Mouse (Mus musculus) forebrain, embryonic 11.5 days (tissue): ENCODE data around the gene Avpi1. TPM values are rescaled to one million over a fixed set of nuclear protein-coding genes. Genes with fewer than 3 reads are reported as not detected.

Experiments used
- ATAC-seq: fragments of 200-750 bp; cut with Nextera tagmentation; replicated peaks from 2 replicates; pipeline ENCODE4 v1.8.0; 2017; ENCODE audit warnings: moderate TSS enrichment; ENCODE audit not compliant: low FRiP score
- DNase-seq: peaks from one replicate; pipeline ENCODE4 v3.0.0-alpha.2; 2017; ENCODE audit warnings: low spot score
- H3K27ac ChIP-seq: fragments of 300-500 bp; sonication (generic); 2 replicates; pipeline ENCODE4 v1.5.1; 2014; ENCODE audit warnings: low read depth, low read length
- H3K27me3 ChIP-seq: fragments of 300-500 bp; sonication (generic); 2 replicates; pipeline ENCODE4 v1.6.1; 2014; ENCODE audit warnings: mild to moderate bottlenecking, low read length, mixed read lengths; ENCODE audit not compliant: control insufficient read depth, insufficient read depth
- H3K36me3 ChIP-seq: fragments of 300-500 bp; sonication (generic); 2 replicates; pipeline ENCODE4 v1.6.1; 2014; ENCODE audit warnings: mild to moderate bottlenecking, low read length, moderate library complexity, mixed read lengths; ENCODE audit not compliant: control insufficient read depth, insufficient read depth
- H3K4me1 ChIP-seq: fragments of 300-500 bp; sonication (generic); replicated peaks from 2 replicates; pipeline ENCODE4 v1.6.1; 2014; ENCODE audit warnings: low read length, mixed read lengths; ENCODE audit not compliant: control insufficient read depth, insufficient read depth
- H3K4me2 ChIP-seq: fragments of 300-500 bp; sonication (generic); 2 replicates; pipeline ENCODE4 v1.6.1; 2014; ENCODE audit warnings: low read depth, mild to moderate bottlenecking, low read length, moderate library complexity, mixed read lengths; ENCODE audit not compliant: severe bottlenecking
- H3K4me3 ChIP-seq: fragments of 300-500 bp; sonication (generic); 2 replicates; pipeline ENCODE4 v1.5.1; 2014; ENCODE audit warnings: low read depth, low read length
- H3K9ac ChIP-seq: fragments of 300-500 bp; sonication (generic); 2 replicates; pipeline ENCODE4 v1.6.1; 2014; ENCODE audit warnings: low read length
- H3K9me3 ChIP-seq: fragments of 300-500 bp; sonication (generic); 2 replicates; pipeline ENCODE4 v1.6.1; 2016; ENCODE audit warnings: low read length, mixed read lengths; ENCODE audit not compliant: control insufficient read depth
- WGBS: fragments of 180-500 bp; shearing (Covaris S2); extraction: QIAGEN DNeasy Blood & Tissue Kit; methylation state at CpG from one replicate; pipeline ENCODE4 v1.1.7; 2014; 5-methylcytosine and 5-hydroxymethylcytosine counted together
- polyA plus RNA-seq: library from polyadenylated mRNA; unstranded; fragments of >200 nt; fragmentation: Nextera tagmentation; extraction: Ambion mirVana; gene quantifications from 2 replicates; pipeline ENCODE4 v1.2.1, GENCODE M21; 2014

Gene Avpi1
- polyA plus RNA-seq, 1 experiment from 2014 or later: 16.3 TPM

GRCm38 (mm10) chr19:42146276-42147010, 17.6 kb upstream of the Avpi1 start:
- Histone ChIP-seq H3K36me3 (no peaks in the 10 kb centered on the region), H3K9ac (no peak overlapping the region; the same call in 1 of the 2 replicates), H3K27ac (no peak overlapping the region), H3K4me3 (no peak overlapping the region), H3K4me1 (0 out of 2 replicates have a peak, but pooled peaks cover 3% of the 10 kb centered on the region), H3K27me3 (peaks cover 14% of the 10 kb centered on the region), H3K9me3 (no peaks in the 10 kb centered on the region), H3K4me2 (no peak overlapping the region; the same call in 1 of the 2 replicates)
- WGBS: 91% methylated on average over 9 of the region's 9 CpGs
- ATAC-seq (no peak), DNase-seq (no peak)

- DNase-seq (no peak), ATAC-seq (no peak)
- H3K27ac ChIP-seq: no peak overlapping the region
- H3K4me2 ChIP-seq: no peak overlapping the region
- 95% methylated on average over 2 of the region's 2 CpGs for WGBS
- 0 out of 2 replicates have a peak, but pooled peaks cover 3% of the 10 kb centered on the region for H3K4me1 ChIP-seq
- H3K27me3 ChIP-seq: peaks cover 14% of the 10 kb centered on the region
- H3K36me3 ChIP-seq: no peaks in the 10 kb centered on the region
- H3K4me3 ChIP-seq: no peak overlapping the region
- no peak overlapping the region for H3K9ac ChIP-seq
- H3K9me3 ChIP-seq: no peaks in the 10 kb centered on the region
These were observed 16.9 kb upstream of the Avpi1 start for GRCm38 (mm10) chr19:42145731-42146130.

- DNase-seq (no peak), ATAC-seq (no peak)
- no peak overlapping the region for H3K4me2 ChIP-seq
- 0 out of 2 replicates have a peak, but pooled peaks cover 3% of the 10 kb centered on the region for H3K4me1 ChIP-seq
- H3K36me3 ChIP-seq: no peaks in the 10 kb centered on the region
- no peak overlapping the region for H3K4me3 ChIP-seq
- no peaks in the 10 kb centered on the region for H3K9me3 ChIP-seq
- 73% methylated on average over 4 of the region's 4 CpGs for WGBS
- peaks cover 14% of the 10 kb centered on the region for H3K27me3 ChIP-seq
- H3K27ac ChIP-seq: no peak overlapping the region
- no peak overlapping the region for H3K9ac ChIP-seq
These were observed 16.4 kb upstream of the Avpi1 start for GRCm38 (mm10) chr19:42145210-42145609.

GRCm38 (mm10) chr19:42144541-42145167, 15.8 kb upstream of the Avpi1 start:
- 28% methylated on average over 8 of the region's 8 CpGs for WGBS
- Histone ChIP-seq H3K4me1 (0 out of 2 replicates have a peak, but pooled peaks cover 3% of the 10 kb centered on the region), H3K4me3 (no peak overlapping the region), H3K36me3 (no peaks in the 10 kb centered on the region), H3K9ac (no peak overlapping the region), H3K9me3 (no peaks in the 10 kb centered on the region), H3K27me3 (peaks cover 14% of the 10 kb centered on the region), H3K27ac (no peak overlapping the region), H3K4me2 (no peak overlapping the region)
- no peak for ATAC-seq
- peak; percentile 89 for DNase-seq

GRCm38 (mm10) chr19:42144067-42144466, 15.2 kb upstream of the Avpi1 start:
- WGBS: 60% methylated on average over 6 of the region's 6 CpGs
- Histone ChIP-seq H3K9me3 (no peaks in the 10 kb centered on the region), H3K27ac (no peak overlapping the region), H3K27me3 (peaks cover 14% of the 10 kb centered on the region), H3K9ac (no peak overlapping the region), H3K4me1 (0 out of 2 replicates have a peak, but pooled peaks cover 3% of the 10 kb centered on the region), H3K4me2 (no peak overlapping the region), H3K36me3 (no peaks in the 10 kb centered on the region), H3K4me3 (no peak overlapping the region)
- ATAC-seq (no peak), DNase-seq (no peak)

GRCm38 (mm10) chr19:42142757-42143156, 13.9 kb upstream of the Avpi1 start:
- WGBS: 84% methylated on average over 2 of the region's 2 CpGs
- peaks cover 4% of the 10 kb centered on the region; the same call in 1 of the 2 replicates for H3K27me3 ChIP-seq
- H3K9me3 ChIP-seq: no peaks in the 10 kb centered on the region
- H3K4me3 ChIP-seq: no peak overlapping the region
- ATAC-seq: no peak
- DNase-seq: no peak
- no peak overlapping the region for H3K4me2 ChIP-seq
- H3K36me3 ChIP-seq: no peaks in the 10 kb centered on the region
- no peaks in the 10 kb centered on the region for H3K4me1 ChIP-seq
- no peak overlapping the region for H3K9ac ChIP-seq
- no peak overlapping the region for H3K27ac ChIP-seq

GRCm38 (mm10) chr19:42141998-42142397, 13.1 kb upstream of the Avpi1 start:
- H3K4me2 ChIP-seq: no peak overlapping the region
- H3K36me3 ChIP-seq: no peaks in the 10 kb centered on the region
- H3K27ac ChIP-seq: no peak overlapping the region
- no peaks in the 10 kb centered on the region for H3K9me3 ChIP-seq
- H3K27me3 ChIP-seq: peaks cover 4% of the 10 kb centered on the region; the same call in 1 of the 2 replicates
- no peaks in the 10 kb centered on the region for H3K4me1 ChIP-seq
- 65% methylated on average over 3 of the region's 3 CpGs for WGBS
- H3K9ac ChIP-seq: no peak overlapping the region
- no peak for DNase-seq
- no peak overlapping the region for H3K4me3 ChIP-seq
- no peak for ATAC-seq

- H3K4me1 ChIP-seq: peaks cover 3% of the 10 kb centered on the region; the same call in 1 of the 2 replicates
- no peaks in the 10 kb centered on the region for H3K27me3 ChIP-seq
- 84% methylated on average over 5 of the region's 5 CpGs for WGBS
- H3K4me3 ChIP-seq: no peak overlapping the region
- H3K4me2 ChIP-seq: no peak overlapping the region
- H3K27ac ChIP-seq: no peak overlapping the region
- ATAC-seq: no peak
- no peak for DNase-seq
- no peak overlapping the region for H3K9ac ChIP-seq
- H3K9me3 ChIP-seq: no peaks in the 10 kb centered on the region
- no peaks in the 10 kb centered on the region for H3K36me3 ChIP-seq
These were observed 11.1 kb upstream of the Avpi1 start for GRCm38 (mm10) chr19:42139724-42140517.
